Mouse (Mus musculus) monocyte, adult 59 days (primary cell): ENCODE data around the gene Ifnz. TPM values are rescaled to one million over a fixed set of nuclear protein-coding genes. Genes with fewer than 3 reads are reported as not detected.

Experiments used
- total RNA-seq, 2 experiments: library from RNA; stranded (reverse); gene quantifications; one replicate each; pipeline ENCODE4 v1.2.4; 2023

Gene Ifnz
- total RNA-seq: not detected

DNA sequence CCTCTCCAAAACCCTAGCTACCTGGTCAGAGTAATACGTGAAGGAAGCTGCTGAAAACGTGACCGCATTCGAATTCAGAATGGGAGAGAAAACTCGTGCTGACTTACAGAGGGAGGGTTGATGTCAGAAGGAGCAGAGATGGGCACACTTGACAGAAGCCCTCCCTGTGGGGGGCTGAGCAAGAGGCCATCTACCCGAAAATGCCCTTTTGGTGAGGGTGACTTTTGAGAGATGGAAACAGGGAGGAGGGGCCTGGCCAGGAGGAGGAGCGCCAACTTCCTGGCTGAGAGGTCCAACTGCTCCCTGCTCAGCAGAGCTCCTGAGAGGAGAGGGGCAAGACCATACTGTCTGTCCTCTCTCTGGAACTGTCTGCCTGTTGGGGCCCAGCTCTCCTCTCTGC, at the start of gene Ifnz:
Gene Ifnz, plus strand, starts transcription at position 301 of the 400 bp plus-strand sequence.

DNA sequence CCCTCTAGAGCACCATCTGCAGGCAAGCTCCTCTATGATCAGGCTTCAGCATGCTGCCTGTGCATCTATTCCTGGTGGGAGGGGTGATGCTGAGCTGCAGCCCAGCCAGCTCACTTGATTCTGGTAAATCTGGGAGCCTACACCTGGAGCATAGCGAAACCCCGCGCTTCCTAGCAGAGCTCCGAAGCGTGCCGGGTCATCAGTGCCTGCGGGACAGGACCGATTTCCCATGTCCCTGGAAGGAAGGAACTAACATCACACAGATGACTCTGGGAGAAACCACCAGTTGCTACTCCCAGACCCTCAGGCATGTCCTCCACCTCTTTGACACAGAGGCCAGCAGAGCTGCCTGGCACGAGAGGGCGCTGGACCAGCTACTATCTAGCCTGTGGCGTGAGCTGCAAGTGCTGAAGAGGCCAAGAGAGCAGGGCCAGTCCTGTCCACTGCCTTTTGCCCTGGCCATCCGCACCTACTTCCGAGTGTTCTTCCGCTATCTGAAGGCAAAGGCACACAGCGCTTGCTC, 27.1 kb upstream of the Ifnz start, which contains the start of gene Gm13271:
Gene Gm13271, plus strand, starts transcription at position 51 of the 523 bp plus-strand sequence.

GRCm38 (mm10) chr4:88759610-88760268, 22.2 kb upstream of the Ifnz start, which contains the start of gene Gm13283:
Gene Gm13283 (plus strand): TSS chr4:88760119.

GRCm38 (mm10) chr4:88773534-88773933, 8.4 kb upstream of the Ifnz start, which contains the start of gene Gm13290:
Gene Gm13290 (plus strand): TSS chr4:88773834.

GRCm38 (mm10) chr4:88776622-88777021, 5.3 kb upstream of the Ifnz start, which contains the start of gene Gm13289:
Gene Gm13289 (plus strand): TSS chr4:88776922.

DNA sequence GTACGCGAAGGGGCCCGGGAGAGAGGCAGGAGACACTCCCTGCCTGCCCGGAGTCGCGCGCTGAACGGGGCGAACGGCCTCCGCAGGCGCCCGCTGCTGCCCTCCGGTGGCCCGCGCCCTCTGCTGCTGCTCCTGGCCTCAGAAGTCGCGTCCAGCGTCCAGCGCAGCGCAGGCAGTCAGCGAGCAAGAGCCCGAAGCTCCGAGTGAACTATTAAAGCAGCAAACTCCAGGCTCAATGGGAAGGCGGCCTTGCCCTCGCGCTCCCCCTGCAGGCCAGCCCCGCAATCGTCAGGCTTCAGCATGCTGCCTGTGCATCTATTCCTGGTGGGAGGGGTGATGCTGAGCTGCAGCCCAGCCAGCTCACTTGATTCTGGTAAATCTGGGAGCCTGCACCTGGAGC, 2.4 kb upstream of the Ifnz start, which contains the start of gene Gm13272:
Gene Gm13272, plus strand, starts transcription at position 301 of the 400 bp plus-strand sequence.

GRCm38 (mm10) chr4:88785409-88785808, 3.5 kb downstream of the Ifnz start, which contains the start of gene Gm13276:
Gene Gm13276 (plus strand): TSS chr4:88785709.

DNA sequence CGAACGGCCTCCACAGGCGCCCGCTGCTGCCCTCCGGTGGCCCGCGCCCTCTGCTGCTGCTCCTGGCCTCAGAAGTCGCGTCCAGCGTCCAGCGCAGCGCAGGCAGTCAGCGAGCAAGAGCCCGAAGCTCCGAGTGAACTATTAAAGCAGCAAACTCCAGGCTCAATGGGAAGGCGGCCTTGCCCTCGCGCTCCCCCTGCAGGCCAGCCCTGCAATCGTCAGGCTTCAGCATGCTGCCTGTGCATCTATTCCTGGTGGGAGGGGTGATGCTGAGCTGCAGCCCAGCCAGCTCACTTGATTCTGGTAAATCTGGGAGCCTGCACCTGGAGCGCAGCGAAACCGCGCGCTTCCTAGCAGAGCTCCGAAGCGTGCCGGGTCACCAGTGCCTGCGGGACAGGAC, 6.5 kb downstream of the Ifnz start, which contains the start of gene Gm13277:
Gene Gm13277, plus strand, starts transcription at position 231 of the 400 bp plus-strand sequence.

DNA sequence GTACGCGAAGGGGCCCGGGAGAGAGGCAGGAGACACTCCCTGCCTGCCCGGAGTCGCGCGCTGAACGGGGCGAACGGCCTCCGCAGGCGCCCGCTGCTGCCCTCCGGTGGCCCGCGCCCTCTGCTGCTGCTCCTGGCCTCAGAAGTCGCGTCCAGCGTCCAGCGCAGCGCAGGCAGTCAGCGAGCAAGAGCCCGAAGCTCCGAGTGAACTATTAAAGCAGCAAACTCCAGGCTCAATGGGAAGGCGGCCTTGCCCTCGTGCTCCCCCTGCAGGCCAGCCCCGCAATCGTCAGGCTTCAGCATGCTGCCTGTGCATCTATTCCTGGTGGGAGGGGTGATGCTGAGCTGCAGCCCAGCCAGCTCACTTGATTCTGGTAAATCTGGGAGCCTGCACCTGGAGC, 9.3 kb downstream of the Ifnz start, which contains the start of gene Gm13278:
Gene Gm13278, plus strand, starts transcription at position 301 of the 400 bp plus-strand sequence.

GRCm38 (mm10) chr4:88793936-88794675, 12.2 kb downstream of the Ifnz start, which contains the start of gene Gm13275:
Gene Gm13275 (plus strand): TSS chr4:88794487.

GRCm38 (mm10) chr4:88797097-88797496, 15.2 kb downstream of the Ifnz start, which contains the start of gene Gm13279:
Gene Gm13279 (plus strand): TSS chr4:88797397.

GRCm38 (mm10) chr4:88799365-88799764, 17.4 kb downstream of the Ifnz start, which contains the start of gene Gm13285:
Gene Gm13285 (plus strand): TSS chr4:88799665.

GRCm38 (mm10) chr4:88802954-88803353, 21.0 kb downstream of the Ifnz start, which contains the start of gene Gm13287:
Gene Gm13287 (plus strand): TSS chr4:88803254.

DNA sequence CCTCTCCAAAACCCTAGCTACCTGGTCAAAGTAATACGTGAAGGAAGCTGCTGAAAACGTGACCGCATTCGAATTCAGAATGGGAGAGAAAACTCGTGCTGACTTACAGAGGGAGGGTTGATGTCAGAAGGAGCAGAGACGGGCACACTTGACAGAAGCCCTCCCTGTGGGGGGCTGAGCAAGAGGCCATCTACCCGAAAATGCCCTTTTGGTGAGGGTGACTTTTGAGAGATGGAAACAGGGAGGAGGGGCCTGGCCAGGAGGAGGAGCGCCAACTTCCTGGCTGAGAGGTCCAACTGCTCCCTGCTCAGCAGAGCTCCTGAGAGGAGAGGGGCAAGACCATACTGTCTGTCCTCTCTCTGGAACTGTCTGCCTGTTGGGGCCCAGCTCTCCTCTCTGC, 23.3 kb downstream of the Ifnz start, which contains the start of gene Gm13288:
Gene Gm13288, plus strand, starts transcription at position 301 of the 400 bp plus-strand sequence.

DNA sequence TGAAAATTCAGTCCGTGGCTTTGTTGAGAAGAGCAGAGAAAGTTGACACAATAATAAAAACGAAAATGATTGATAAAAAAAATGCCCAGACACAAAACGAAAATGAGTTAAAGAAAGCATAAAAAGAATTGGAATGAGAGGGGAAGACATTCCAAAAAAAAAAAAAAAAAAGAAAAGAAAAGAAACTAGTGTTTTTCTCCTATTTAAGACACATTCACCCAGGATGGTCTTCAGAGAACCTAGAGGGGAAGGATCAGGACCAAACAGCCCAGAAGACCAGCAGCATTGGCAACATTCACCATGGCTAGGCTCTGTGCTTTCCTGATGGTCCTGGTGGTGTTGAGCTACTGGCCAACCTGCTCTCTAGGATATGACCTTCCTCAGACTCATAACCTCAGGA, 34.0 kb downstream of the Ifnz start, which contains the start of gene Ifna7:
Gene Ifna7, plus strand, starts transcription at position 301 of the 400 bp plus-strand sequence.

GRCm38 (mm10) chr4:88819659-88820058, 37.7 kb downstream of the Ifnz start, which contains the start of gene Ifna11:
Gene Ifna11 (plus strand): TSS chr4:88819959.

DNA sequence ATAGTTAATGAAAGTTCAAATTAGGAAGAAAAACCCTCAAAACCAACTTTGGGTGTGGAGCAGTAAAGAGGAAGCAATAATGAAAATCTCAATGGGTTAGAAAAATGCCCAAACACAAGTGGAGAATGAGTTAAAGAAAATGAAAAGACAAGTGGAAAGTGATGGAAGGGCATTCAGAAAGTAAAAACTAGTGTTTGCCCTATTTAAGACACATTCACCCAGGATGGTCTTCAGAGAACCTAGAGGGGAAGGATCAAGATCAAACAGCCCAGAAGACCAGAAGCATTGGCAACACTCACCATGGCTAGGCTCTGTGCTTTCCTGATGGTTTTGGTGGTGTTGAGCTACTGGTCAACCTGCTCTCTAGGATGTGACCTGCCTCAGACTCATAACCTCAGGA, 45.2 kb downstream of the Ifnz start, which contains the start of gene Ifna6:
Gene Ifna6, plus strand, starts transcription at position 301 of the 400 bp plus-strand sequence.

Other genes starting within 250 kb of the Ifnz start
- gene Ifna15, start 223.9 kb upstream of the Ifnz start, total RNA-seq: not detected
- gene Ifna14, start 210.3 kb upstream of the Ifnz start, total RNA-seq: not detected
- not detected for gene Ifna9, start 189.7 kb upstream of the Ifnz start, total RNA-seq
- not detected for gene Ifna12, start 178.8 kb upstream of the Ifnz start, total RNA-seq
- gene C87499, start 147.7 kb upstream of the Ifnz start, total RNA-seq: not detected
- gene Ifna13, start 137.7 kb upstream of the Ifnz start, total RNA-seq: not detected
- gene Ifna16, start 105.2 kb upstream of the Ifnz start, total RNA-seq: not detected
- gene Ifna2, start 98.2 kb upstream of the Ifnz start, total RNA-seq: not detected
- gene Ifnab, start 90.8 kb upstream of the Ifnz start, total RNA-seq: not detected
- 1 to 10 TPM in 1 of 2 experiments, not detected in 1; 1.6 TPM for gene Gm26566, start 60.3 kb upstream of the Ifnz start, total RNA-seq
- 10 to 100 TPM; 72.7 to 83.4 TPM for gene Klhl9, start 59.7 kb upstream of the Ifnz start, total RNA-seq
- not detected for gene Gm13271, start 27.3 kb upstream of the Ifnz start, total RNA-seq
- not detected for gene Gm13283, start 22.0 kb upstream of the Ifnz start, total RNA-seq
- gene Gm13290, start 8.3 kb upstream of the Ifnz start, total RNA-seq: not detected
- not detected for gene Gm13289, start 5.2 kb upstream of the Ifnz start, total RNA-seq
- gene Gm13272, start 2.3 kb upstream of the Ifnz start, total RNA-seq: not detected
- not detected for gene Gm13276, start 3.6 kb downstream of the Ifnz start, total RNA-seq
- gene Gm13277, start 6.5 kb downstream of the Ifnz start, total RNA-seq: not detected
- gene Gm13278, start 9.4 kb downstream of the Ifnz start, total RNA-seq: not detected
- gene Gm13275, start 12.4 kb downstream of the Ifnz start, total RNA-seq: not detected
- gene Gm13279, start 15.3 kb downstream of the Ifnz start, total RNA-seq: not detected
- under 1 TPM; 0.42 to 0.91 TPM for gene Gm13285, start 17.5 kb downstream of the Ifnz start, total RNA-seq
- not detected for gene Gm13287, start 21.1 kb downstream of the Ifnz start, total RNA-seq
- not detected for gene Gm13288, start 23.4 kb downstream of the Ifnz start, total RNA-seq
- not detected for gene Ifna7, start 34.1 kb downstream of the Ifnz start, total RNA-seq
- gene Ifna11, start 37.8 kb downstream of the Ifnz start, total RNA-seq: not detected
- gene Ifna6, start 45.3 kb downstream of the Ifnz start, total RNA-seq: not detected
- not detected for gene Ifna5, start 53.4 kb downstream of the Ifnz start, total RNA-seq
- gene Ifna4, start 59.7 kb downstream of the Ifnz start, total RNA-seq: not detected
- gene Ifna1, start 68.0 kb downstream of the Ifnz start, total RNA-seq: not detected
- not detected for gene Ifne, start 98.1 kb downstream of the Ifnz start, total RNA-seq